Mouse (Mus musculus): ENCODE data around the gene Arl6ip5.
"Not testable (repeated sequence)": the region's sequence is repeated elsewhere in the genome, so short reads cannot be mapped to it uniquely, and the experiment has no call there.

Arl6ip5 gene

DNA sequence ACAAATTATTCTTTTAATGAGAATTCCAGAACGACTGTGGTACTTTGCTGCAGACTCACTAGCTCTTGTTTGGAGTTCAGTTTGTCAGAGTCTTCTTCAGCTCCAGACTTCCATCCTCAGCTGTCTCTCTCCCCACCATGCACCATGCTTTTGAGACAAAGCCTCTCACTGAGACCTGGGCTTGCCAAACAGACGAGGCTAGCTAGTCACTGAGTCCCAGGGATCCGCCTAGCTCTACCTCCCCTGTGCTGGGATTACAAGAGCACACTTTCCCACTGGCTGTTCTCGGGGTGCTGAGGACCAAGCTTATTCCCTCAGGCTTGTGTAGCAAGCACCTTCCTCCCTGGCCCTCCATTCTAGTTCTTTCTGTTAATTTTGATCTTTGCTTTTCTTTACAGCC is 13.1 kb downstream of the Arl6ip5 start:
- no peak for DNase-seq (ENCODE audit: low read depth)

DNA sequence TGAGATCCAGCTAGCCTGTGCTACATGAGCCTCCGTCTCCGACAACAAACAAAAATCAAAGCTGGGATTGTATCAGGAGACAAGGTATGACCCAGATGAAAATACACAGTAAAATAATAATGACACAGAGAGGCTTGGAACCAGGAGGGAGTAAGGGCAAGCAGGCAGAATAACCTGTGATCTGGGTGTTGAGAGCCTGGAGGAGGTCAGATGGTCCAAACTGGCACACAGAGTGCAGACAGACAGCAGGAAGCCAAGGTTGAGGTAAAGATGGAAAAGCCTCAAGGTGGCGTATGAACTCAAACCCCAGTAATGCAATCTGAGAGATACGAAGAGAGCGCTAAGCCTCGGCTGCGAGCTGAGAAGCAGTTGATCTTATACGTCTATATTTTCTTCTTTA is 14.0 kb downstream of the Arl6ip5 start:
- no peak for DNase-seq (ENCODE audit: low read depth)

DNA sequence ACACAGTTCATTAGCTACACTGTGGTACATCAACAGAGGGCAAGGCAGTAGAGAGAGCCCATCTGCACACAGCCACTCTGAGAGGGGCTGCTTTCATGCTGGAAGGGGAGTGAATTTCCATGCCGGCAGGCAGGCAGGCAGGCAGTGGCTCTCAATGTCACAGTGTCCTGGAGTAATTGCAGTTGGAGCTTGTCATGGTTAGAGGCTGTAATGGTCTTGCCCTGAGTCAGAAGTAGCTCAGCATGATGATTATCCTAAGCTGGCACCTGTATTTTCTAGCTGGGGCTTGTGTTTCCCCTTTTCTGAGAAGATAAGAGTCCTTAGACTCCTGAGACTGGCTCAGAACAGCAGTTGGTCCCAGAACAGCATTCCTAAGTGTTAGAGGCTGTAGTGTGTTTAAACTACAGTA is 15.6 kb downstream of the Arl6ip5 start:
- DNase-seq (ENCODE audit: low read depth), result peak; percentile 38

DNA sequence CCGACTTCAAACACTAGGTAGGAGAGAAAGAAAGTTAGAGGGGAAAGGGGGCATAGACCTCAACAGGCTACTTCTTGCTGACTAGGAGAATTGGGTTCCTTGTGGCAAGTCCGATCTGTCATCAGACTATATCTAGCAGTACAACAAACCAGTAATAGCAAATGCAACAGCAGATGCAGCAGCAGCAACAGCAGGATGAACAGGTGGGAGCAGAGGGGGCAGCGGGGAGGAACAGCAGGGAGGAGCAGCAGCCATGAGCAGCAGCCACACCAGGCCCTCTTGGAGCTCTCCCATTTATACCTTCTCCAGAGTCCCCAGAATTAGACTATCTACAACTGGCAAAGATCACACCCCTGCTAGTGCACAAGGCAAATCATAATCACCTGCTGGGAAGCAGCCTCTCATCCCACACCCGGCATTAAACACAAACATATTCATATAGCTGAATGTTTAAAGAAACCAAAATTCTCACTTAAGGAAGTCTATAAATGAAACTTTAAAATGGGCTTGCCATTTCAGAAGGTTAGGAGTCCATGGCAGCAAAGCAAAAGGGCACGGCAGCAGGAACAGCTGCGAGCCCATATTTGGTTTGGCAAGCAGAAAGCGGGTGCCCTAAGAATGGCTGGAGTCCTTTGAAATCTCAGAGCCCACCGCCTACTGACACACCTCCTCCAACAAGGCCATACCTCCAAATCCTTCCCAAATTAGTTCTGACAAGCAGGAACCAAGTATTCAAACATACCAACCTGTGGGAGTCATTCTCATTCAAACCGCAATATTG is 16.8 kb downstream of the Arl6ip5 start:
- no peak for DNase-seq (ENCODE audit: low read depth)

DNA sequence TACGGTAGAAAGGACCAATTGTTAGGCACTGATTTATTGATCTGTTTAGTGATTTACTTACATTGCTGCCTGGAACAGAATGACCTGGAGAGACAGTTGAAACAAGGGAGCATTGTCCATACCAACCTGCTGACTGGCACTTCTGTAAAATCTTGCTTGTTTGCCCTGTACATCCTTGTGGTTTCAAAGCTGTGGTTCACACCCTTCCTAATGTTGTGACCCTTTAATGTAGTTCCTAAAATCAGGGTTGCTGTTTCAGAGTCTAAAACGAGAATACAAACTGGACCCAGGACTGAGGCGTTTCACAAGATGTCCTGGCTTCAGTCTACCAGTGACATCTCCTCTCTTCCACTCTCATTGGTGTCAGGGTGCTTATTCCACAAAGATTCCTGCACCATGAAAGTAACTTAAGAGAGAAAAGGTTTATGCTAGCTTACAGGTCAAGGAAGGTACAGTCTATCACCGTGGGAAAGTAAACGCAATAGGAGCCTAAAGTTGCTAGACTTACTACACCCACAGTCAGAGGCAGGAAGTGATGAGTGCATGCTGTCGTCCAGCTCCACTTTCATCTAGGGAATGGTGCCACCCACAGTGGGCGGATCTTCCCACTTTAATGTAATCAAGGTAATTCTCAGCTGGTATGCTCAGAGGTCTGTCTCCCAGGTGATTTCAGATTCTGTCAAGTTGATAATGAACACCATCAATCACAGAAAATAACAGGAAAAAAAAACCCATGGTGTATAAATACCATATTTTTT is 24.6 kb downstream of the Arl6ip5 start:
- peak; percentile 16 for DNase-seq (ENCODE audit: low read depth)

DNA sequence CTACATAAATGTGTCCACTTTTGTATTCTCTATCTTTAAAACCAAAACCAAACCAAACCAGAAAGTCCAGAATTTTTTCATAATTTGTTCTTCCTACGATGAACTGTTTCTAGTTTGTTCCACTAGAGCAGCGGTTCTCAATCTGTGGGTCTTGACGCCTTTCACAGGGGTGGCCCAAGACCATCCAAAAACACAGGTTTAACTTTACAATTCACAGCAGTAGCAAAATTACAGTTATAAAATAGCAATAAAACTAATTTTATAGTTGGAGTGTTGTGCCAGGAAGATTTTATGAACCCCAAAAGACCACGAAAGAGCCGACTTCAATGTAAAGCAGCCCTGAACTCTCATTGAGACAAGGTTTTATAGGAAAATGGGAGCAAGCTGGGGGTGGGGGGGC is 25.6 kb downstream of the Arl6ip5 start:
- DNase-seq (ENCODE audit: low read depth), result no peak

DNA sequence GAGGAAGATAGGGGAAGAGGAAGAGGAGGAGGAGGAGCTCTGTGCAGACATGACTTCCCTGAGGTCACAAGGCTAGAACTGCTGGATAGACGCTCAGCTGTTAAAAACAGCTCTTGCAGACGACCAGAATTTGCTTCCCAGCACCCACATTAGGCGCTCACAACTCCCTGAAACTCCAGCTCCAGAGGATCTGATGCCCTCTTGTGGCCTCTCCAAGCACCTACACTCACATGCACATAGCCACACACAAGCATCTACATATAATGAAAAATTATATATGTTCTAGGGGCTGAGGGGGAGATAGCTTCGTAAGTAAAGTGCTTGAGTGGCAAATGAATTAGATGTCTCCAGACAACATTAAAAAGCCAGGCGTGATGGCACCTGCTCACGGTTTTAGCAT is 28.9 kb downstream of the Arl6ip5 start:
- DNase-seq (ENCODE audit: low read depth), result no peak

DNA sequence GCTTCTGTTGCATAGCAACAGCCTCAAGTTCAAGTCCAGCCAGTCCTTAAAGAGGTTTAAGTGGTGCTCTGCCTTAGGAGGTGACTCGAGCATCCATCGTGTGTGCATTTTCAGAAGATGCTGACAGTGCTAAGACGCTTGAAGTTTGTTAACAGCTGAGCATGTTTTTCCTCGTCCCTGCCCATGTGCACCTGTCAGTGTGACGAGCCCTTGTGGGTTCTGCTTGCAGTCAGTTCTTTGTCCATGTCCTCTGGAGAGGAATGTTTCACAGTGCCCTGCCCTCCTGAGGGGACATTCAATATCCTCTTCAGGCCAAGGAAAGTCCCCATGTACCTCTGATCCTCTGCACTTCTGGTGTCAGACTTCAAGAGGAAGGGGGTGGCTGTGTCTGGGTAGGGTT is 29.6 kb downstream of the Arl6ip5 start:
- DNase-seq (ENCODE audit: low read depth), result no peak

DNA sequence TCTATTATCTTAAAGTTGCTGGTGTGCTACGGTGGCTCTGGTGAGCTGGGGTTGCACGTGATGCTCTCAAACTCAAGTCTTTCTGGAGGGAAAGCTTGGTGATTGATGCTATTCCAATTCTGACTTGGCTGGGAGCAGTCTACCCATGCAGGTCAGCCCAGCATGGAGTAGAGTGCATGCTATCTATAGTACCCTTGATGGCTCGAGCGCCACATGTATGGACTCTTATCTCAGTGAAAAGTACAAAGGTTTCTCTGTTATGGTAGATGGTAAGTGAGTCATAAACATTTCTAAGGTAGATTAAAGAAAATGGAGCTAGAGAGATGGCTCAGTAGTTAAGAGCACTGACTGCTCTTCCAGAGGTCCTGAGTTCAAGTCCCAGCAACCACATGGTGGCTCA is 32.0 kb downstream of the Arl6ip5 start:
- no peak for DNase-seq (ENCODE audit: low read depth)

DNA sequence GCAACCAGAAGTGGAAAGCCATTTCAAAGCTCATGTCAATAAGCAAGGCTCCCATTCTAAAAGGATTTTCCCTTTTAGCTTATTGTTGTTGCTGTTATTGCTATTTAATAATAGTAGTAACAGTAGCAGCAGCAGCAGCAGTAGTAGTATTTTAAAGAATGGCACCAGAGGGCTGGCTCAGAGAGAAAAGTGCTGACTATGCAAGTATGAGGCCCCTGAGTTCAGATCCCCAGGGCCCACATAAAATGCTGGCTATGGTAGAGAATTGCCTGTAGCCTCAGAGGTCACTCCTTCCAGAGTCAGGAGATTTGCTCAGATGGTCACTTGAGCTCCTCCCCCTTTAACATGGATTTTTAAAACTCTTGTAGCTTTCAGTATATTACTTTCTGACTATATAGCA is 34.7 kb downstream of the Arl6ip5 start:
- DNase-seq (ENCODE audit: low read depth), result no peak

- DNase-seq (ENCODE audit: low read depth), result peak; percentile 75
Observed at GRCm38 (mm10) chr6:97250966-97251365, 40.5 kb downstream of the Arl6ip5 start.

- DNase-seq (ENCODE audit: low read depth), result no peak
Observed at GRCm38 (mm10) chr6:97252086-97252485, 41.6 kb downstream of the Arl6ip5 start.

- DNase-seq (ENCODE audit: low read depth), result no peak
Observed at GRCm38 (mm10) chr6:97252711-97253221, 42.3 kb downstream of the Arl6ip5 start, which contains the start of gene Lmod3. Gene Lmod3 (minus strand): TSS chr6:97252759.

DNA sequence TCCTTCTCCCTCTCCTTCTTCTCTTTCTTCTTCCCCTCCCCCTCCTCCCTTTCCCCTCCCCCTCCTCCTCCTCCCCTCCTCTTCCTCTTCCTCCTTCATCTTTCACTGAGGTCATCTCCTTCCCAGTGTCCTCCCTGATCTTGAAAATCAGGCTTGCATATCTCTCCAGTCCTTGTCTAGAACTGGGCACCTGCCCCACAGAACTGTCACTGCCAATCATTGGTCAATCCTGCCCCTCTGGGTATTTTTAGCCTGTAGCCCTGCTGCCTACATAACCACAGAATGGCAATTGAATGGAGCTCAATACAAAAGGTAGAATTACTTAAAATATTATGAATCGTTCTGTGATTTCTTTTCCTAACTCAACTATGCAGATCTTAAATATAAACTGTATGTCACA is 48.0 kb downstream of the Arl6ip5 start:
- no peak for DNase-seq (ENCODE audit: low read depth)

DNA sequence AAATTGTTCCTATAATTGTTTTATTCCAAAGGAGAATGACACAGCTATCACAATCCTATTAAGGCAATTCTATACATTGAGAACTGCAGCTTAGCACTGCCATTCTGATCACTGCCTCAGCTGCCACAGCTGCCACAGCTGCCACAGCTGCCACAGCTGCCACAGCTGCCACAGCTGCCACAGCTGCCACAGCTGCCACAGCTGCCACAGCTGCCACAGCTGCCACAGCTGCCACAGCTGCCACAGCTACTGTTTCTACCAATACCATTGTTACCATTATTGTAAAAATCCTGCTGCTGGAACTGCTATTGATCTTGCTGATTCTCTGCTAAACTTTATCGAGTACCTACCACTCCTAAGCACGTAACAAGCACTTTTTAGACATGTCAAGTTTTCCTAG is 49.4 kb downstream of the Arl6ip5 start:
- DNase-seq (ENCODE audit: low read depth), result not testable (repeated sequence)

- no peak for DNase-seq (ENCODE audit: low read depth)
Observed at GRCm38 (mm10) chr6:97262229-97262628, 51.7 kb downstream of the Arl6ip5 start.

- DNase-seq (ENCODE audit: low read depth), result peak; percentile 61
Observed at GRCm38 (mm10) chr6:97263750-97264149, 53.3 kb downstream of the Arl6ip5 start.

GRCm38 (mm10) chr6:97265240-97265639 is 54.8 kb downstream of the Arl6ip5 start:
- DNase-seq (ENCODE audit: low read depth), result no peak

DNA sequence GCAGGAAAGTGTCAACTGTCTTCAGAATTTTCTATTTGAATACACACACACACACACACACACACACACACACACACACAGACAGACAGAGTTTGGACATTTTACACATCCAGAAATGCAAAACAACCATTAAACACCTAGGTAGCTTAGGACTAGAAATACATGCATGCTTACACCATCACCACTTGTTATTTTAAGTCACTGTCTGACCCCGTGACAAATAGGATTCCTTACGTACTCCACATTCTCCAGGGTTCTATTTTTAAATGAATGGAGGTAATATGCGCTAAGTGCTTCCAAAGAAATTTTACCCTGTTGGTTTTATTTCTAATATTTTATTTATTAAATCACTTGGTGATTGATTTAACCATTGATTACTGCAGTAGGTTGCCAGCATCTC is 55.2 kb downstream of the Arl6ip5 start:
- DNase-seq (ENCODE audit: low read depth), result no peak

GRCm38 (mm10) chr6:97266661-97267060 is 56.2 kb downstream of the Arl6ip5 start:
- peak; percentile 17 for DNase-seq (ENCODE audit: low read depth)

DNA sequence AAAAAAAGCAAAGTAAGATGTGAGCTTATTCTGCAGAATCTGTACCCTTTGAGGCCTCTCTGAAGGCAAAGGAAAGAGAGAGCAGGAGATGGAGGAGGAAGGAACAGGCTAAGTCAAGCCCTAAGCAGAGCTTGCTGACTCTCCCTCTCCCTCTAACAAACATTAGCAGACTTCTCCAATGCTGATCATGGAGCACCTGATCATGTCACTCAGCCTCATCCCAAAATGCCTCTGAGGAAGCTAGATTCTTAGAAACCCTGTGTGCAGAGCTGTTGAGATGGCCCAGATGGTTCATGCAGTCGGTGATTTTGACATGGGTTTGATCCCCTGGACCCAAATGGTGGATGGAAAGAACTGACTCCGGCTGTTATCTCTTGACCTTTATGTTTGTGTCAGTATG is 56.6 kb downstream of the Arl6ip5 start:
- DNase-seq (ENCODE audit: low read depth), result no peak

- DNase-seq (ENCODE audit: low read depth), result no peak
Observed at GRCm38 (mm10) chr6:97269596-97269995, 59.1 kb downstream of the Arl6ip5 start.

DNA sequence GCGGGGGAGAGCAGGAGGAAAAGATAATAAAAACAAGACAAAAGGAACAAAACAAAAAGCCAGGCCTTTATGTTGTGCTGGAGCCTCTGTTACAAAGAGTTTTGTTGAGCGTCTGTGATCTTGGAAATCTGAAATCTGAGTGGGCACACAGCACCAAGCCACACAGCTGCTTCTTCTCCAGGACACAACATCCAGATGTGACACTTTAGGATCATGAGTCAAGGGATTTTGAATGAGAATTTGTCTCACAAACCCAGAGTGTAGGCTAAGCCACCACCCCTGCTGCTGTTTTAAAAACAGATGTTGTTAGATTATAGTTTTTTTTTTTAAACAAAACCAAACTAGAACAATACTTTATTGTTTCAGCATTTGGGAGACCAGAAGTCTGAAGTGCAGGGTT is 61.9 kb downstream of the Arl6ip5 start:
- DNase-seq (ENCODE audit: low read depth), result no peak
